Mouse (Mus musculus) layer of hippocampus, adult 18-20 months (tissue): ENCODE measurements around the gene P2rx5. TPM values are rescaled to one million over a fixed set of nuclear protein-coding genes. Genes with fewer than 3 reads are reported as not detected.
A peak's percentile ranks its signal among the peaks of the same experiment; 100 is the strongest.

Experiments
- DNase-seq, 2 experiments: peaks; one replicate each; pipeline ENCODE4 v3.0.0; 2022; ENCODE audit warnings: low spot score in 2 of 2
- total RNA-seq, 2 experiments: library from RNA; stranded (reverse); gene quantifications; 2 replicates each; pipeline ENCODE4 v1.2.3; 2021

The P2rx5 gene
- total RNA-seq, 2 experiments from 2014 or later: 1.4 to 2.5 TPM

- DNase-seq: no peak
Measured at GRCm38 (mm10) chr11:73175612-73176011, 15.4 kb downstream of the P2rx5 start.

DNA sequence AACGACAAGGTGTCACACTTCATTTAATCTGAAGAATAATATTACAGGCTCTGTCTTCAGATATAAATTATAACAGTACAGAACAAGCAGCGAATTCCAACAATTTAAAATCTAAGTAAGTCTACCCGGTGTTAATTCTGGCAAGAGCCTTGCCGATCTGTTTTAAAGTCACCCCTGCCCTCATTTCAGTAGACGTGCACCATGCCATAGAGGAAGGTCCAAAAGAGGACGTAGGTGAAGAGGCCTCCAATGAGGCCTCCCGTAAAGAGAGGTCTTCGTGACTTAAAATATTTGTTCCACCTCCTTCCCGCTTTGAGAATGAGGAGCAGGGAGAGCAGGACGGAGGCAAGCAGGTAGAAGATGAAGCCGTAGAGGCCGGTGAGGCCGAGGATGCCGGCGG is 16.0 kb downstream of the P2rx5 start:
- peak in 1 of 2 experiments; percentile 25 for DNase-seq

- DNase-seq: peak; percentile 93 to 97
Measured at GRCm38 (mm10) chr11:73176608-73177508, 16.6 kb downstream of the P2rx5 start, which contains the start of the genes Emc6 and Tax1bp3. Emc6 (minus strand) TSS chr11:73177037. Tax1bp3 (plus strand) TSS chr11:73177083.

- no peak for DNase-seq
Measured at GRCm38 (mm10) chr11:73177509-73177875, 17.3 kb downstream of the P2rx5 start.

DNA sequence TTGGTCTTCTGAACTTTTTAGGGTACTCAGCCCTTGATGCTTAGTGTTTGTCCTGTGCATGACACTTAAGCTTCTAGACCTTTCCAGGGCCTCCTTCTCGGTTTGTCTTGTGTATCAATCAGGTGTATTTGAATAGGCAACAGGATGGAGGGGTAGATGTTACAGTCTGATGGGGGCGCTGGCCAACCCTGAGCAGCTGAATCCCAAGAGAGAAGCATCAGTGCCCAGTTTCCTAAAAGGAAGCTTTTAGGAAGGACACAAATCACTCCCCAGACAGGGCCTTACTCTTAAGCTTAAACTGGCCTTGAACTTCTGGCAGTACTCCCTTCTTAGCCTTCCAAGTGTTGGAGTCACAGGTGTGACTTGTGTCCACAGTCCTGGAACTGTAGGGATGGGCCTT is 17.7 kb downstream of the P2rx5 start:
- no peak for DNase-seq

GRCm38 (mm10) chr11:73185872-73186615 is 25.8 kb downstream of the P2rx5 start:
- DNase-seq: no peak

DNA sequence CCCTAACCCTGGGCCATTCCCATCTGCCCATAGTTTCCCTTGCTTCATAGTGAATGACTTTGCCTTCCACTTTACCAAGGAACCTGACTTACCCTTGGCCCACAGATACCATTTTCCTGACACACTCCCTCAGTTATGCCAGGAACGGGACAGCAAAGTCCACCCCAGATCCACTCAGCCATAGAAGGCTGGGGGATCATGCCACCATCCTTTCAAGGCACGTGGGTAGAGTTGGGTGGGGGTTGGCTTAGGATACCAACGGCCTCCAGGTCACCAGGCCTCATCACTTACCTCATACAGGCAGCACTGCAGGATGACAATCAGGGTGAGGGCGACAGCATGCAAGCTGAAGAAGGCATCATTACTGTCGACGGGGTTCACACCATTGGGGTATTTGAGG is 27.0 kb downstream of the P2rx5 start:
- no peak for DNase-seq

GRCm38 (mm10) chr11:73193047-73193446 is 32.8 kb downstream of the P2rx5 start:
- peak in 1 of 2 experiments; percentile 38 for DNase-seq

- DNase-seq: no peak
Measured at GRCm38 (mm10) chr11:73194444-73194843, 34.2 kb downstream of the P2rx5 start.

- DNase-seq: no peak
Measured at GRCm38 (mm10) chr11:73198190-73198589, 38.0 kb downstream of the P2rx5 start.

- peak; percentile 82 to 94 for DNase-seq
Measured at GRCm38 (mm10) chr11:73198603-73199229, 38.5 kb downstream of the P2rx5 start, which contains the start of gene Ctns. Ctns (minus strand) TSS chr11:73199042.

GRCm38 (mm10) chr11:73199230-73199712 is 39.0 kb downstream of the P2rx5 start, which contains the start of gene Shpk:
Shpk (plus strand) TSS chr11:73199460.
- DNase-seq: peak; percentile 94 to 98

GRCm38 (mm10) chr11:73199879-73200278 is 39.7 kb downstream of the P2rx5 start:
- no peak for DNase-seq

DNA sequence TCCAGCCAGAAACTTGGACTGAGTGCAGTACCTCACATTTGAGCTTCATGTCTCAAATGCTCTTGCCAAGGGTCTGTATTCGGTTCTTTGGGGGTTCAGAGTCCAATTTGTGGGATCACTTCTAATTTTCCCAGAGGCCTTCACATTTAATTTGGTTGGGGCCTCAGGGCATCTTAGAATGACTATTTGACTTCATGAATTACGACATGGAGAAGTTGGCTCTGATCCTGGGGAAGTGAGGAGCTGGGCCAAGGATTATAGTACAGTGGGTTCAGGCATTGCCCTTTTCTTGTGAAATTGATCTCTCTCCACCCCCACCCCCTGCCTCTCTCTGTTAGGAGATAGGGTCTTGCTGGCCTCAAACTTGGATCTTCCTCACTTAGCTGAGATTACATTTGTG is 40.8 kb downstream of the P2rx5 start:
- no peak for DNase-seq

- DNase-seq: no peak
Measured at GRCm38 (mm10) chr11:73201597-73201996, 41.4 kb downstream of the P2rx5 start.

DNA sequence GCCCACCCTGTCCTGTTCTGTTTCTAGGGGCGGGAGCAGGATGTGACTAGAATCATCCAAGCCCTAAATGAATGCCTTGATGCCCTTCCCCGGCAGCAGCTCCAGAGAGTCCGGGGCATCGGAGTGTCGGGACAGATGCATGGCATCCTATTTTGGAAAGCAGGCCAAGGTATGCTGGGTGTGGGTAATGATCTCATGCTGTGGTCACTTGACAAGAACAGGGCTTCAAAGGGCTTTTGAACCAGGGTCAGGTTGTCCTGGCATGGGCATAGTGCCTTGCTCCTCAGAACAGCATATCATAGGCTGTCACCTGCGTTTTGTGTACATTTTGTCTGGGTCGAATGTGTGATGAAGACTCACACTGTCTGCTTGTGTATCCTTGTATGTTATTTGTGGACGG is 43.7 kb downstream of the P2rx5 start:
- DNase-seq: no peak

DNA sequence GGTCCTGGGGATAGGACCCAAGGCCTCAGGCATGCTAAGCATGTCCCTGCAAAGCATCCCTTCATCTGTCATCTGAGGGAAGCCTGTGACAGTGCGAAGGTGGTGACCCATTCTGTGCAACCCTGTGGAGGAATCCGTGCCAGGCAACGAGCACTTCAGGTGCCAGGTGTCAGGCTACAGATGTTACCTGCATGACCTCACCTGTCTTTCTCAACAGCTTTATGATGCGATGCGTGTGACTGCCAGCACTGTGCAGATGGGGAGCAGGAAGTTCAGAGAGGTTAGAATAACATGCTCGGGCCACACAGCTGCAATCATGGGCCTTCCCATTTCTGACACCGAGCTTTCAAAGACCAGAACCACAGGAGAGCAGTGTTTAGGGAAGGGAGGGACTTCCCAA is 45.0 kb downstream of the P2rx5 start:
- DNase-seq: no peak

DNA sequence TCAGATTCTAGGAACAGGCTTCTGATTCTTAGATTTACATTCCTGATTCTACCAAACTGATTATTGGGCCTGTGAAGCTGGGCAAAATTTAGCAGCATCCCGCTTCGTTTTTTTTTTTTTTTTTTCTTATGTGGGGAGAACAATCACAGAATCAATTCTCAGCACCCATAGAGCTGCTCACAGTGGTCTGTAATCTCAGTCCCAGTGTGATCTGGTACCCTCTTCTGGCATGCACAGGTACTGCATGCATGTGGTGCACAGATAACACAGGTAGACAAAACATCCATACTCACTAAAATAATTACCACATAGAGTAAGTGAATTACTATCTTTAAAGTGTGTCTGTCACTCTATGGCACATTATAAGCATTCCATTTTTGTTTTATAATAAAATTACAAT is 47.4 kb downstream of the P2rx5 start:
- DNase-seq: no peak

- no peak for DNase-seq
Measured at GRCm38 (mm10) chr11:73213956-73214355, 53.7 kb downstream of the P2rx5 start.

- no peak for DNase-seq
Measured at GRCm38 (mm10) chr11:73219671-73220070, 59.5 kb downstream of the P2rx5 start.

DNA sequence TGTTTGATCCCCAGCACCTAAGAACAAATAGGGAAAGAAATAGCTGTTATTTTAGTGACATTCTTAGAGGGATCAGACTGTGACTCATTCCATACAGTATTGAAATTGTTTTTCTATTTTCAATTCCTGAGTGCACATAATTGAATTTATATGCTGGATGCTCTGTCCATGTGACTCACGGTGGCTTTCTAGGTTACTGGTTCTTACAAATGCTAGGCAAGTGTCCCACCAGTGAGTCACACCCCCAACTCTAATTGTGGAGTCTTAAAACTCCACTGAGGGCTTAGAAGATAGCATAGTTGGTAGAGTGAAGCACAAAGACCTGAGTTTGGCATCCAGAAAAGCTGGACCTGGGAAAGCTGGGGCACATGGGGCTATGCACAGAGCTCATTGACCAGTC is 60.4 kb downstream of the P2rx5 start:
- no peak for DNase-seq
